Mouse (Mus musculus) natural killer cell, adult 2 months (primary cell): Measurements from ENCODE around the gene Pycr2.

Experiments
- DNase-seq, 2 experiments: peaks; one replicate each; pipeline ENCODE4 v3.0.0; 2022; ENCODE audit warnings: low spot score in 2 of 2

The Pycr2 gene

GRCm38 (mm10) chr1:180940776-180941460 is 36.8 kb downstream of the Pycr2 start:
- DNase-seq, result no peak

- no peak for DNase-seq
These were observed 37.6 kb downstream of the Pycr2 start for GRCm38 (mm10) chr1:180941726-180942125.

DNA sequence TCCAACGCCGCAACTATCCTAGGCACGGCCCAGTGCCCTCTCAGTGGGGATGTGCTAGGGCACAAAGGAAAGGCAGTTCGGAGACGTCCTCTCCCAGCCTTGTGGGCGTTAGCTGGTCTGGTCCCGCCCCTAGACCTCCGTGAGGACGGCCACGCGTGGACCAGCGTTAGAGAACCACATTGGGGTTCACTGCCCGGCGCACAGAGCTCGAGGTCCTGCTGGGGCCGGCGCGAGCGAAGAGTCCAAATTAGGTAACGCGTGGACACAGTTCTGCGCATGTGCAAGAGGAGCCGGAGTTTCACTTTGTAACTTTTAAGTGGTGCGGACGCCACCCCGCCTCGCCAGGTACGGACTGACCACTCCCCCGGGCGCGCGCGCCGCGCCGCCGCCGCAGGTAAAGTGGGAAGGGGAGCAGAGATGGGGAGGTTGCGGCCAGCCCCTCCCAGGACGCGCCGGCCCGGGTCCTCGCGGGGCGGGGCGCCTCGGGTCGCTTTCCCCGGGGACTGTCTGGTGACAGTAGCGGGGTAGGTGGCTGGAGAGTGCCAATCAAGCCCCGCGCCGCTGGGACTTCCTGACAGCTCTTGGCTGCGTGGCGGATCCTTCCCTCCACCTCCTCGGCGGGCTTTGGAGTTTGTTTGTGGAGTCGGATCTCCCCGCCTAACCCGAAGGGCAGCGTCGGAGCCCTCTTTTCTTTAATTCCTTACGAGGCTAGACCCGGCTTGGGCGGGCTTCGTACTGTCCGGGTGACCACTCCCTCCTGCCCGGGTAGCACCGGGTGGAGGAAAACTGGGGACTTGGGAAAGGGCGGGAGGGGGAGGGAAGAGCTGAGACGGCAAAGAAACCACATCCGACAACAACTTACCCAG is 38.3 kb downstream of the Pycr2 start, which contains the start of gene Tmem63a:
Tmem63a (plus strand) TSS at position 179 of the 866 bp plus-strand sequence.
- peak; percentile 76 to 80 for DNase-seq

- DNase-seq, result no peak
These were observed 39.0 kb downstream of the Pycr2 start for GRCm38 (mm10) chr1:180943032-180943644.

DNA sequence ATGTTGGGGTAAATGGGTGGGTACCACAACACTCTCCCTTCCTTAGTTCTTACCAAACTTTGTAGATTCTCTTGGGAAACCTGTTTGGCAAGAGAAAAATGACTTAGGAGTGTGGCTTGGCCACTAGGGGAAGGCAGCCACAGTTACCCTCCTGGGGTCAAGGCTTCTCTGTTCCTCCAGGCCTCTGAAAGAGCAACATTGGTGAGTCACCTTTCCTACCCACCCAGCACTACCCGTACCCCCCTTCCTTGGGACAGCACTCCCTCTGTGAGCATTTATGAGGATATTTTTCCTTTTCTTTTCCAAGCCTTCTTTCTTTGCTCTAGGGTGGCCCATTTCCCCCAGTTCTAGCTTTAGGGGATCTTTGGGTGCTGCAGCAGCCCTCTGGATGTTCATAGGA is 39.8 kb downstream of the Pycr2 start:
- DNase-seq, result no peak

DNA sequence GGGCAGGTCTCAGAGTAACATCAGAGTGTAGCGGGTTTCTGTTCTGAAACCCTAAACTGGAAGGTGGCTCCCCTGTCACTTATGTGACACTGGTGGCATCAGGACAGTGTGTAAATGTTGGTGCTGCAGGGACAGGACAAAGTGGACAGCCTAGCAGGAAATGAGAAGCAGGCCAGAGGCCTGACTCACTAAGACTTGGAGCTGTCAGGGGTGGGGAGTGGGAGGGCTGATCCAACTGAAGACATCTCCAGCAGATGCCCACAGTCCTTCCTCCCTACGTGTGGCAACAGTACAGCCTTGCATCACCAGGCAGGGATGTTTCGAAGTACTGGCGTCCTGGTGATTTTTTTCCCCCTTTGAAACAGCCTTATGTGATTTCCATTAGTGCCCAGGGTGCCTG is 40.5 kb downstream of the Pycr2 start:
- DNase-seq, result no peak

- no peak for DNase-seq
These were observed 41.2 kb downstream of the Pycr2 start for GRCm38 (mm10) chr1:180945001-180945980.

DNA sequence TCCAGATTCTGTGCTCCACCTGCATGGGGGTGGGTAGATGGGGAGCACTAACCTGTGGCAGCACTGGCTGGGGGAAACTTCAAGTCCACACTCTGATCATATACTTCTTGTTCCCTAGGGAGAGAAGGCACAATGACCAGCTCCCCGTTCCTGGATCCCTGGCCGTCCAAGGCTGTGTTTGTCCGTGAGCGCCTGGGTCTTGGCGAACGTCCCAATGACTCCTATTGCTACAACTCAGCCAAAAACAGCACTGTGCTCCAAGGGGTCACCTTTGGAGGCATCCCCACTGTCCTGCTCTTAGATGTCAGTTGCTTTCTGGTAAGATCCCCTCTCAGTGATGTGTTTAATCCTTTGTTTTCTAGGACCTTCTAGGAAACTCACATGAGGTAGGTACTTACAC is 42.4 kb downstream of the Pycr2 start:
- no peak for DNase-seq

DNA sequence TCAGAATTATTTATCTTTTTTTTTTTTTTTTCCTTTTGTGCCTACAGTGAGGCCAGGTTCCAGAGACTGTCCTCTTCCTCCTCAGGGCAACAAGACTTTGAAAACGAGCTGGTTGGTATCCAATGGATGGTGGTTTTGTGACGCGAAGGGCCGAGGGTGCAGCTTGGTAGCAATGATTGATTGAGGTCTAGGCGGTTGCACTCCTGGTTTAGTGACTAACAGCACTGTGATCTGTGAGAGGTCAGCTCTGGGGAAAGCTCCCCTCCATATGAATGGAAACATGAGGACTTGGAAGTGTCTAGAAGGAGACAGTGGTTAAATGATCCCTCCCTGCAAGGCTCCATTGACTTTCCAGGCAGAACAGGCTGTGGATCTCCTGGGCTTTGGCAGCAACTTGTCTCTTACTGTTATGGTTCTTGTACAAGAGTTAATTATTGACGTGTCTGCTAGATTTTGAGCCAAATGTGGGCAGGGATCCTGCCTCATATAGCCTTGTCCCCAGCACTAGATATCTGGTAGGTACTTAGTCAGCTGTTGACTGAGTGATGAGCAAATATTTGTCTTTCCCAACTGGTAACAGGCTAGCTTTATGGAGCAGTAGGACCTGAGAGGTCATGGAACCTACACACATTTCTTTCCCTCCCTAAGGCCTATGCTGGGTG is 48.1 kb downstream of the Pycr2 start:
- DNase-seq, result no peak

GRCm38 (mm10) chr1:180952808-180953207 is 48.7 kb downstream of the Pycr2 start:
- DNase-seq, result no peak

- DNase-seq, result no peak
These were observed 52.3 kb downstream of the Pycr2 start for GRCm38 (mm10) chr1:180956401-180956800.

GRCm38 (mm10) chr1:180956973-180957381 is 52.9 kb downstream of the Pycr2 start:
- DNase-seq, result no peak
